Mouse (Mus musculus) liver, embryonic 14.5 days (tissue): Measurements from ENCODE around the gene Ubash3b. TPM values are rescaled to one million over a fixed set of nuclear protein-coding genes. Genes with fewer than 3 reads are reported as not detected.

Experiments used
- ATAC-seq: fragments of 200-750 bp; cut with Nextera tagmentation; 2 replicates; pipeline ENCODE4 v1.8.0; 2017; ENCODE audit warnings: moderate number of reproducible peaks, mild to moderate bottlenecking, moderate library complexity; ENCODE audit not compliant: insufficient read depth
- DNase-seq, 3 experiments: peaks; one replicate each; pipeline ENCODE4 v3.0.0-alpha.2; 2012 to 2013; ENCODE audit warnings: low read depth in 3 of 3, low spot score in 3 of 3
- H3K27ac ChIP-seq: fragments of 300-500 bp; sonication (generic); 2 replicates; pipeline ENCODE4 v1.5.1; 2014; ENCODE audit warnings: moderate library complexity, mild to moderate bottlenecking, control low read depth, inconsistent platforms
- H3K27me3 ChIP-seq: fragments of 300-500 bp; sonication (generic); 2 replicates; pipeline ENCODE4 v1.6.1; 2014; ENCODE audit warnings: mild to moderate bottlenecking, low read length, moderate library complexity; ENCODE audit not compliant: control insufficient read depth, insufficient read depth
- H3K36me3 ChIP-seq: fragments of 300-500 bp; sonication (generic); replicated peaks from 2 replicates; pipeline ENCODE4 v1.6.1; 2014; ENCODE audit warnings: low read depth; ENCODE audit not compliant: control insufficient read depth, insufficient read depth
- H3K4me1 ChIP-seq, 2 experiments: fragments of 200-500 bp in 1 of 2; fragments of 300-500 bp in 1 of 2; sonication (generic) in 1 of 2; replicated peaks; 2 replicates each; pipeline ENCODE4 v1.6.1; 2012 to 2014; ENCODE audit warnings: antibody characterized with exemption in 1 of 2, inconsistent platforms in 1 of 2, low read length in 1 of 2; ENCODE audit not compliant: control insufficient read depth in 2 of 2, insufficient read depth in 2 of 2
- H3K4me2 ChIP-seq: fragments of 300-500 bp; sonication (generic); 2 replicates; pipeline ENCODE4 v1.6.1; 2014; ENCODE audit warnings: low read depth, mild to moderate bottlenecking, control low read depth, moderate library complexity
- H3K4me3 ChIP-seq, 2 experiments: fragments of 200-500 bp in 1 of 2; fragments of 300-500 bp in 1 of 2; sonication (generic) in 1 of 2; 2 replicates each; pipeline ENCODE4 v1.5.1; 2012 to 2014; ENCODE audit warnings: low read depth in 2 of 2, low read length in 2 of 2, mild to moderate bottlenecking in 2 of 2, control low read depth in 1 of 2, inconsistent platforms in 1 of 2, moderate library complexity in 1 of 2; ENCODE audit not compliant: insufficient read depth in 1 of 2
- H3K9ac ChIP-seq: fragments of 300-500 bp; sonication (generic); replicated peaks from 2 replicates; pipeline ENCODE4 v1.6.1; 2014; ENCODE audit warnings: mild to moderate bottlenecking, control low read depth, moderate library complexity
- H3K9me3 ChIP-seq: fragments of 300-500 bp; sonication (generic); 2 replicates; pipeline ENCODE4 v1.6.1; 2016; ENCODE audit warnings: low read length, mixed read lengths; ENCODE audit not compliant: control insufficient read depth
- CTCF ChIP-seq: IDR thresholded peaks from 2 replicates; pipeline ENCODE4 v1.5.1; 2016; ENCODE audit warnings: antibody characterized with exemption, low read depth, control low read depth
- EP300 ChIP-seq: IDR thresholded peaks from 2 replicates; pipeline ENCODE4 v1.6.1; 2016; ENCODE audit warnings: antibody characterized with exemption, low read depth
- WGBS: fragments of 180-500 bp; shearing (Covaris S2); extraction: QIAGEN DNeasy Blood & Tissue Kit; methylation state at CpG from one replicate; pipeline ENCODE4 v1.1.7; 2014; ENCODE audit not compliant: insufficient replicate concordance; 5-methylcytosine and 5-hydroxymethylcytosine counted together
- polyA plus RNA-seq, 2 experiments: library from polyadenylated mRNA; depleted of rRNA in 1 of 2; stranded (reverse) in 1 of 2; unstranded in 1 of 2; fragments of >200 nt; fragmentation: Nextera tagmentation in 1 of 2; extraction: Ambion mirVana in 1 of 2; gene quantifications; 2 replicates each; pipeline versions ENCODE4 v1.2.1 to v1.2.3; 2012 to 2014

The Ubash3b gene
- polyA plus RNA-seq, 2 experiments = 3.5 to 5.9 TPM

DNA sequence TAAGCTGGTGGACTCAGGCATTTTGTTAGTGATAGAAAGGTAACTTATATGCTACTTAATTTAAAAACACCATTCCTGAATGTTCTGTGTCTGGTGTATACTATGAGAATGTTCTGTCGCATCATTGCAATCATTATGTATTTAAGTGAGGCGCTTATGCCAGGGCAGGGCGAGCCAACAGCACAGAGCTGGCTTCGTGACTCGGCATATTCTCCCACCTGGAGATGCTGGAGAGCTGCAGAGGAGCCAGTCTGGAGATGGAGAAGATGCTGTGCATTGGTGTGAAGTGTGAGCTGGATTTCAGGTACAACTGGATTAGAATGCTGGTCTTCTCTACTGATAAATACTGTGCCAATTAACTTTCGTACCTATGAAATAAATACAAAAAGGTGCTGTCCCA, 37.2 kb downstream of the Ubash3b start:
- TF ChIP-seq CTCF (no peak), EP300 (no peak)
- H3K27ac ChIP-seq = no peak overlapping the region
- no peak overlapping the region for H3K9ac ChIP-seq
- H3K4me1 ChIP-seq = peaks cover 0 to 4% of the 10 kb centered on the region in 2 experiments; a peak in 2 of 4 replicates
- DNase-seq (no peak), ATAC-seq (no peak)
- H3K9me3 ChIP-seq = no peaks in the 10 kb centered on the region
- no peaks in the 10 kb centered on the region for H3K27me3 ChIP-seq
- H3K36me3 ChIP-seq = no peaks in the 10 kb centered on the region
- 78% methylated on average over 6 of the region's 6 CpGs for WGBS
- H3K4me2 ChIP-seq = no peak overlapping the region
- no peak overlapping the region for H3K4me3 ChIP-seq

DNA sequence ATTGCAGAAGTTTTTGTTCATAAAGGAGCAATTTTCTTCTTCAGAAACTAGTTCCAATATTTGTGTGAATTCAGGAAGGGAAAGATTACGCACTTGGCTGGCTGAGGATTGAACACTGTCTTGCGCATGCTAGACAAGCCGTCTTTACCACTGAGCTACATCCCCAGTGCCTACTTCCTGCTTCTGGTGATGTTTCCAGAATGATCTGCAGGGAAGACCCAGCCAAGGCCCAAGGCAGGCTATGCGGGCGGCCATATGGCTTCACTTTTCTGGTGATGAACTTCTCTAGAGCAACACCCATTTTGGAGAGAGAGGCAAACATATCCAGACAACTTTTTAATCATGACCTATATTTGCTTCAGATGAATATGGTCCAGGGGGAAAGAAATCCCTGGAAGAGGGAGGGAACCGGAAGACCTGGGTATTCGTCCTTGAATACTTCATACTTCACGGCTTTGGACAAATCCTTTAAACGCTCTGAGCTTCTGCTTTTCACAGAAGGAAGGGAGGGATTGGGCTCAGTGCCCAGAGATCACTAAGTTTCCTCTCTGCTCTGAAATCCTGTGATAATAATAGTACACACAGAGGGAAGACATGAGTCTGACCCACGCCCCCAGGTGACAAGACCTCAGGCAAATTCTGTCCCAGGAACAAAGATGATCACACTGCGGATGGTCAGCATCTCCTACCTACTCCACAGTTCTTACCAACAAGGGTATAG, 38.9 kb downstream of the Ubash3b start:
- ATAC-seq = no peak

DNA sequence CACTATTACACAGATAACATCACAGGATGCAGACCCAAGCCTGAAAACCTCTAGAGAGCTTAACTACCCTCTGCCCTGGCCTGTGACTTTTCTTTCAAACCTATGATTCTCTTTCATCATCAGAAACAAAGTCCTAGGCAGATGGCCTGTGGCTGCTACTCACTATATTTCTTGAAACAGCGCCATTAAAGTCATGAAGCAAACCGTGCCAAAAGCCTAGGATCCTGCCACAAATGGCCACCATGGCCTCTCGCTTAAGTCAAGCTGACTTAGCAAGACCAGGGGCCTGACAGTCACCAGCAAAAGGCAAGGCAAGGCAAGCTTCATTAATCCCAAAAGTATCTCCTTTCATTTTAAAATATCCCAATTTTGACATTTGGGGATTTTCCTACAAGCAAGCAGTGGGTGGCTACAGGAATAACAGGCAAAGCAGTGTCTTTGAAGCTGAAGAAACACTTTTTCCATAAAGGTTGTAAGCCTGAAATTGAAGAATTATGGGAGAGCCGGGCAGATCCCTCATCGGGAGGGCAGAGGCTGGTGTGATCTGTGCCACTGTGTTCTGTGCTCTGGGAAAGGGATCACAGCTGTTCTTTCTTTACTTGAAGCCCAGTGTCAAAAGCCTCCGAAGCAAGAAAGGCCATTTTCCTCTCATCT, 39.7 kb downstream of the Ubash3b start:
- ATAC-seq = no peak
- TF ChIP-seq EP300 = no peak
- no peak for TF ChIP-seq CTCF
- H3K4me1 ChIP-seq = peaks cover 4 to 19% of the 10 kb centered on the region in 2 experiments; a peak in 3 of 4 replicates

More for the DNA sequence above, 38.9 kb downstream of the Ubash3b start:
- no peak for TF ChIP-seq CTCF
- no peak for TF ChIP-seq EP300
- Histone ChIP-seq H3K9me3 (no peaks in the 10 kb centered on the region), H3K4me1 (peaks cover 4 to 15% of the 10 kb centered on the region in 2 experiments; a peak in 3 of 4 replicates), H3K4me2 (no peak overlapping the region), H3K27ac (no peak overlapping the region), H3K9ac (no peak overlapping the region), H3K36me3 (no peaks in the 10 kb centered on the region), H3K27me3 (no peaks in the 10 kb centered on the region), H3K4me3 (no peak overlapping the region)
- WGBS = 73% methylated on average over 11 of the region's 11 CpGs
- no peak for DNase-seq

DNA sequence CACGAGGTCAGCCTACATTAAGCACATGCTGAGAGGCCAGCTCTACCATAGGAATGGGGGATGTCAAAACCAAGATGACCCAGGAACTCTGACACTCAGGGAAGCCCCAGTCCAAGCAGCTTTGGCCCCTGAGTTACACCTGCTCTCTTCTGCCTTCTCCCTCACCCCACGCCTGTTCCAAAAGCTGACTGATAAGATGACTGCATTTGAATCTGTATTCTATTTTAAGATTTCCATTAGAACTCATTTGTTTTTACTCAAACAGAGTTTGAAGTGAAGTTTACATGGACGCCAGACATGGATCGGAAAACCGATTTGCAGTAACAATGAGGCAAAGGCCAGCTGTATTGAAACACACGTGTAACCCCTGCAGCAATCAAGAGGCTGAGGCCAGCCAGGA, 41.5 kb downstream of the Ubash3b start:
- peaks cover 4 to 19% of the 10 kb centered on the region in 2 experiments; a peak in 3 of 4 replicates for H3K4me1 ChIP-seq
- WGBS = 59% methylated on average over 6 of the region's 6 CpGs
- no peaks in the 10 kb centered on the region for H3K36me3 ChIP-seq
- no peak overlapping the region for H3K4me3 ChIP-seq
- DNase-seq (no peak), ATAC-seq (no peak)
- no peaks in the 10 kb centered on the region for H3K27me3 ChIP-seq
- H3K4me2 ChIP-seq = no peak overlapping the region
- H3K27ac ChIP-seq = no peak overlapping the region
- no peaks in the 10 kb centered on the region for H3K9me3 ChIP-seq
- TF ChIP-seq CTCF (no peak), EP300 (no peak)
- H3K9ac ChIP-seq = no peak overlapping the region

More for the DNA sequence above, 39.7 kb downstream of the Ubash3b start:
- no peaks in the 10 kb centered on the region for H3K9me3 ChIP-seq
- DNase-seq = no peak
- H3K36me3 ChIP-seq = no peaks in the 10 kb centered on the region
- no peak overlapping the region for H3K27ac ChIP-seq
- no peak overlapping the region for H3K4me3 ChIP-seq
- 68% methylated on average over 6 of the region's 6 CpGs for WGBS
- no peak overlapping the region for H3K9ac ChIP-seq
- H3K27me3 ChIP-seq = no peaks in the 10 kb centered on the region
- H3K4me2 ChIP-seq = no peak overlapping the region

DNA sequence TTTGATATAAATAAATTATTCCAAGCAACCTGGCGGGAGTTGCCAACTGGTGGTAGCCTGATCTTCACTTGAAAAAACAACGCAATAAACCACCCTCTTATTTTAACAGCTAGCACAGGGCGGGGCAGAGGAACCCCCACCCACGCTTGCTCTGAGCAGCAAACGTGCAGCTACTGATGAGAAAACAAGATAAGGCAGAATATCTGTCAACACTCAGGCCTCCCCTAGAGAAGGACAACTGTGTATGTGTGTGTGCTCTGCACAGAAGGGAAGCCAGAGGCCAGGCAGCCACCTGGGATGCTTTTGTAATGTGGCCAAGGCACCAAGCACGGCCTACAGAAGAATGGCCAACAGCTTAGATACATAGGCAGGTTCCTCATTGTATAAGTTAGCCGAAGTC, 43.4 kb downstream of the Ubash3b start:
- Histone ChIP-seq H3K27me3 (no peaks in the 10 kb centered on the region), H3K9ac (no peak overlapping the region), H3K27ac (no peak overlapping the region), H3K9me3 (no peaks in the 10 kb centered on the region), H3K36me3 (no peaks in the 10 kb centered on the region), H3K4me2 (peak overlapping the region; percentile 1; the same call in 1 of the 2 replicates), H3K4me3 (no peak overlapping the region), H3K4me1 (peaks cover 4 to 19% of the 10 kb centered on the region in 2 experiments; a peak in 3 of 4 replicates)
- WGBS = 10% methylated on average over 7 of the region's 7 CpGs
- ATAC-seq (peak; percentile 97), DNase-seq (peak; percentile 39 to 48 (median 47))
- TF ChIP-seq EP300 (no peak), CTCF (no peak)
